Mouse (Mus musculus) bone marrow, adult 2 months (tissue): ENCODE measurements at regions not wholly inside any gene's neighbourhood (a gene's known extent, or its start where the extent isn't known, plus 50 kb on each side); places are given as distances from the start of the nearest gene placed in this dataset.

ENCODE experiments used
- H3K27ac ChIP-seq: fragments of 200-500 bp; 2 replicates; pipeline ENCODE4 v1.5.1; 2012; ENCODE audit warnings: low read depth, mild to moderate bottlenecking, control low read depth, inconsistent platforms, low read length; ENCODE audit not compliant: control insufficient read depth, poor library complexity, insufficient read depth
- H3K4me1 ChIP-seq: fragments of 200-500 bp; 2 replicates; pipeline ENCODE4 v1.6.1; 2011; ENCODE audit warnings: low read length; ENCODE audit not compliant: control insufficient read depth, insufficient read depth
- H3K4me3 ChIP-seq: fragments of 200-500 bp; replicated peaks from 2 replicates; pipeline ENCODE3; 2011; ENCODE audit warnings: mild to moderate bottlenecking, low read depth, low read length, control low read depth; ENCODE audit not compliant: control insufficient read depth
- CTCF ChIP-seq: fragments of 200-500 bp; IDR thresholded peaks from 2 replicates; pipeline ENCODE4 v1.5.1; 2011; ENCODE audit warnings: low read length, control low read depth; ENCODE audit not compliant: control insufficient read depth, insufficient read depth
- POLR2A ChIP-seq: fragments of 200-500 bp; IDR thresholded peaks from 2 replicates; pipeline ENCODE4 v1.6.1; 2011; ENCODE audit warnings: low read depth, mild to moderate bottlenecking, control low read depth, low read length, borderline replicate concordance; ENCODE audit not compliant: control insufficient read depth
- WGBS: fragments of 180-500 bp; shearing (Covaris S2); methylation state at CpG from one replicate; pipeline ENCODE4 v1.1.7; 2018; 5-methylcytosine and 5-hydroxymethylcytosine counted together

DNA sequence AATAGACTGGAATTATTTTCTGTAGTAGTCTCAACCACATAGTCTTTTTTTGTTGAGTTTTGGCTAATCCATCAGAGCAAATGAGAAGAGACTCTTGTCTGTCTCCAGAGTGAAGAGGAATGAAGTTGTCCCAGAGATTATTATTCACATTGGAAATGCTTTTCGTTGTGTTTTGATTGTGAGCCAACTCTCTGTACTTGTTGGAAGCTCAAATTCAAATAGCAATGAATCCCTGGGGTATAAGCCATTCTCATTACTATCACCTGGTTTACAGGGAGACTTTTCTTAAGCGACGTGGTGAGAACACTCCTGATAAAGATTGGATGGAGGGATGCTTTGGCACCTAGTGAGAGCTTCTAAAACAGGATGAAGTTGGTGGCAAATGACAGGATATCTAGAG, 459.3 kb upstream of the Jag1 start:
- WGBS = 71% methylated on average over 3 of the region's 3 CpGs

DNA sequence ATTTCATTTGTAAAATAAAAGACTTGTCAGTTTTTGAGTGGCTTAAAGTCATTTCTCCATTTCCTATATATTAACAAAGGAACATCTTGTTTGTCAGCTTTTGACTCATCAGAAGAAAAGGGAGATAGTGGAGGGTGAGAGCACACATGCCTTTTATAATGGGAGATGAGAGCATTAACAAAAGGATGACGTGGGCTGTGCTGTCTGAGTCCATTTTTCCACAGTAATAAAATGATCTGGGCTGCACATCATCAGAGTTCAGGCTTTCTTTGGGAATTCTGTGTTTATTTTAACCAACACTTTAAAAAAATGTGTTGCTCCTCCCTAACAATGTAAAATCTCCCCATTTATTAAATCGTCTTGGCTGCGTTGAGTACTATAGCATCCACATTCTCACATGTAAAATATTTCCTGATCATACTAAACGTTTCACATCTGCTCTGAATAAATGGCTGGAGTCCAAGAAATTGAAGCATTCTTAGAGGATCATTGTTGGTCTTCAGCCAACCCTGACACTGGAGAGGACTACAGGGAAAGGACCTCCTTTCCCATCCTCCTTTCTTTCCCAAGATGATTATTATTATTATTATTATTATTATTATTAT, 458.5 kb upstream of the Jag1 start:
- Histone ChIP-seq H3K4me3 (no peak overlapping the region), H3K27ac (no peak overlapping the region), H3K4me1 (no peaks in the 10 kb centered on the region)
- WGBS = 62% methylated on average over 4 of the region's 4 CpGs
- TF ChIP-seq CTCF (no peak), POLR2A (no peak)

More for the DNA sequence above, 459.3 kb upstream of the Jag1 start:
- no peak for TF ChIP-seq POLR2A
- TF ChIP-seq CTCF = no peak
- H3K4me3 ChIP-seq = no peak overlapping the region
- no peak overlapping the region for H3K27ac ChIP-seq
- no peaks in the 10 kb centered on the region for H3K4me1 ChIP-seq

DNA sequence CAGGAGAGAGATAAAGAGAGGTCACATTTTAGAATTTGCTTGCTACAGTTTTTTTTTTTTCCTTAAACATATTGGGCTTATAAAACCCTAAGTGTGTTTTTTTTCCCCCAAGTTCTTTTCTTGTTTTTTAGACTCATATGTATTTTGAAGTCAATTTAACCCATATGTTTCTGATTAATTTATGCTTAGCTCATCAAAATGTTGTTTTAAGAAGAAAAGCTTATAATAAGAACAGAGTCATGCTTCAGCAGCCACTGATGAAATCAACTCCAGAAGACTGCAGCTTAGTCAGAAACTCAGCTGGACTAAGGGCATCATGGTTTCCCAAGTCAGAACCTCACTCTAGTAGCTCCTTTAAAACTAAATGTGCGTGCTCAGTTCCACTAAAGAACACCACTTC, 454.7 kb upstream of the Jag1 start:
- Histone ChIP-seq H3K4me1 (no peaks in the 10 kb centered on the region), H3K27ac (no peak overlapping the region), H3K4me3 (no peak overlapping the region)
- WGBS = 55% methylated on average over 1 of the region's 1 CpGs
- TF ChIP-seq POLR2A (no peak), CTCF (no peak)

DNA sequence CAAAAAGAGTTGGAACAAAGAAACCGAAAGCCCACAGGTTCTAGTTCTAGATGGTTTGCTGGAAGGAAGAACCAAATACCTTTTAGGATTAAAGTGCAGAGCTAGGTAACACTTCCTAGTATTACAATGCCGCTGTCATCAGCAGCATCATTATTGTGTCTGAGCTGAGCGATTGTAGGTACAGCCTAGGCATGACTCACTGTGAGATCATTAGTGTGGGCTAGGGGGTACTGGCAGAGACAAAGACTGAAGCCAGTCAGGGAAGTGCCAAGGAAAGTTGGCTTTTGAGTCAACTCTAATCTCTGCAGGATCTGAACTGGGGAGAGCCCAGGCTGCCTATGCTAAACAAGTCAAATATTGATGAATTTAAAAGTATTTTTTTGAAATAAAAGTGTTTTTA, 450.2 kb upstream of the Jag1 start:
- no peak overlapping the region for H3K27ac ChIP-seq
- WGBS = 72% methylated on average over 3 of the region's 3 CpGs
- H3K4me1 ChIP-seq = no peaks in the 10 kb centered on the region
- TF ChIP-seq POLR2A = no peak
- TF ChIP-seq CTCF = no peak
- H3K4me3 ChIP-seq = no peak overlapping the region

DNA sequence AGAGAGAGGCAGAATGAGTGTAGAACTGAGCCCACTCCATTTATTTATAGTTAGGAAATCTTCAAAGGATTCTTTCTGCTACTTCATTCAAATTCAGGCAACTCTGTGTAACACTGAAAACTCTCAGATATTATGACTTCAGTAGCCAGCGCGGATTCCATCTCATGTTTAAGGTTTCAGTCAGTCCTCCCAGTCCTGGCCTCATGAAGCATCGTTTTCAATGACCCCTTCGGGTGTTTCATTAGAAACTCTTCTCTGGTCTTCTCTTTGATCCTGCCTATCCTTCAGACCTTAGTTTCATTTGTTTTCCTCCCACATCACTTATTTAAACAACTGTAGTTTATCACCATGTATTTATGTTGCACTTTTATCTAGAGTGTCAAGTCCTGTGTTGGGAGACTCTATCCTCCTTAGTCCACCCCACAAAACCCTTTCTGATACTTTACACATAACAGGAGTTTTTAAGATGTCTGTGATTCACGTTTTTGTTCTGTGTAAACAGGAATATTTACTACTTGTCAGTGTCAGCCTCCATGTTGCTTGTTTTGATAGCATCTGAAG, 447.7 kb upstream of the Jag1 start:
- WGBS = 73% methylated on average over 5 of the region's 5 CpGs
- TF ChIP-seq POLR2A = no peak

DNA sequence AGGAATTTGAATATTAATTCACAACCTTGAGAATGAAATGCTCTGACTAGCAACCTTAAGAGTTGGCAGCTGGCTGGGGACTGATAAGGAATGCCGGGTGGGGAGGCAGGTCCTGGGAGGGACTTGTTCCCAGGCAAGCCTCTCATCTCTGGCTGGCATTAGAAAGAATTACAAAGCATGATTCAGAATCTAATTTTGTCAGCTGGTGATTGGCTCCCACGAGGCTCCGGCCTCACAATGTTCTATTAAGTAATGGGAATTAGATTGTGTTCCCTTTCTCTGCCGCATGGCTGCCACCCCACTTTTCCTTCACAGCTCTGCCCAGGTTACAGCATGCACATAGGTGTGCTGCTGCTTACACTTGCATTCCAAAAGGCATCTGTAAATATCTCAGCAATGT, 443.9 kb upstream of the Jag1 start:
- WGBS = 62% methylated on average over 4 of the region's 4 CpGs
- Histone ChIP-seq H3K4me1 (no peaks in the 10 kb centered on the region), H3K4me3 (no peak overlapping the region), H3K27ac (no peak overlapping the region)
- TF ChIP-seq POLR2A (no peak), CTCF (no peak)

More for the DNA sequence above, 447.7 kb upstream of the Jag1 start:
- no peak overlapping the region for H3K27ac ChIP-seq
- no peak overlapping the region for H3K4me3 ChIP-seq
- H3K4me1 ChIP-seq = no peaks in the 10 kb centered on the region

DNA sequence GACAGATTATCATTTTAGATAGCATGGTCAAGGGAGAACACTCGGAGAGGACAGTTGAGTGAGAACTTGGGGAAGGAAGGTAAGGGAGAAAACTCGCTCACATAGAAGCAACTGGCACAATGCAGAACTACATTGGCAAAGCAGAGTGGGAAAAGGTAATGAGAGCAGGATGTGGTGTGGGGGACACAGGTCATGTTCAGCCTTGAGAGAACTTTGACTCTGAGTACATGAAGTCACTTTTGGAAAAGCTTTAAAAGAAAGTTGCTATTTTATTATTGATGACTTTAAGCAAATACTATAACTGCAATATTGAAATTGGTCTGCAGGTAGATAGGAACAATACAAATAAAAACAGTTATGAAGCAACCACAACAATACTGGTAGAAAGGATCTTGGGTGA, 437.4 kb upstream of the Jag1 start:
- H3K27ac ChIP-seq = no peak overlapping the region
- no peak overlapping the region for H3K4me3 ChIP-seq
- no peaks in the 10 kb centered on the region for H3K4me1 ChIP-seq
- TF ChIP-seq CTCF = no peak
- 57% methylated on average over 2 of the region's 2 CpGs for WGBS

DNA sequence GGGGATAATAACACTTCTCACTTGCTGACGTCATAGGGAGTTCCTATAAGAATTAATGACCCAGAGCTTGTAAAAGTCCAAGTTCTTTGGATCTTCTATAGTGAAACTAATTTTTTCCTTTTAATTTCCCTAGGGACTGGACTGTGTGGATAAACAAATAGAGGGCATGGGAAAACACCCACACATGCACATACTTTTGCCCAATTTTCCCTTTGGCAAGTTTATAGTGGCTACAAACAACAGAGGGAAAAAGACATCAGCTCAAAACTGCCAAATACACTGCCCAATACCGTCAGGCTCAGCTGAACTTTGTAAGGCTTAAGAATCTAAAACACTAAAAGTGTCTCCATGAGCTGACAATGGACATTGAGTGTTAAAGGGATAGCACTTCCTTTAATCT, 420.1 kb upstream of the Jag1 start:
- Histone ChIP-seq H3K27ac (no peak overlapping the region), H3K4me1 (no peaks in the 10 kb centered on the region), H3K4me3 (no peak overlapping the region)
- WGBS = 57% methylated on average over 2 of the region's 2 CpGs
- TF ChIP-seq POLR2A (no peak), CTCF (no peak)

DNA sequence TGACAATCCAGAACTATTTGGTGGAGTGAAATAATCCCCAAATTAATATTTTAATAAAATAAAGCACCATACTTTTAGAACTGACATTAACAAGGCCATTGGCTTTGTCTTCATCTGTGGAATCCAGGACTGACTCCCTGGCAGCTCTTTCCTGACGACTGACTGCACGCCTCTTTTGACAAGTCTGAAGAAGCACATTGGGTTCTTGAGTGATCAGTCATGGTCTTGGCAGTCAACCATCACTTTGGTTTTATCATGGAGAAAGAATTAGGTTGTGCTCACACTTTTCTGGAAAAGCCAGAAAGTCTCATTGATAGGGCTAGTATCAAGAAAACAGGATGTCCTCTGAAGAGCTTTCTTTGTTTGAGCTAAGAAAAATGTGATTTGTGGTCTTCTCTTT, 399.8 kb upstream of the Jag1 start:
- no peak overlapping the region for H3K27ac ChIP-seq
- H3K4me3 ChIP-seq = no peak overlapping the region
- WGBS = 73% methylated on average over 2 of the region's 2 CpGs
- TF ChIP-seq CTCF = no peak
- no peak for TF ChIP-seq POLR2A
- no peaks in the 10 kb centered on the region for H3K4me1 ChIP-seq
